Mouse (Mus musculus): ENCODE data around the gene Tead4.

The Tead4 gene

GRCm38 (mm10) chr6:128299292-128300133, 1.1 kb downstream of the Tead4 start:
- TF ChIP-seq GATA4 (IDR thresholded peaks at IDR 0.05; ENCODE audit: insufficient replicate concordance, low read length): no peak

- TF ChIP-seq GATA4 (IDR thresholded peaks at IDR 0.05; ENCODE audit: insufficient replicate concordance, low read length): no peak
Measured at GRCm38 (mm10) chr6:128298246-128298645, 2.4 kb downstream of the Tead4 start.

GRCm38 (mm10) chr6:128296750-128297393, 3.8 kb downstream of the Tead4 start:
- TF ChIP-seq GATA4 (IDR thresholded peaks at IDR 0.05; ENCODE audit: insufficient replicate concordance, low read length): no peak

- no peak for TF ChIP-seq GATA4 (IDR thresholded peaks at IDR 0.05; ENCODE audit: insufficient replicate concordance, low read length)
Measured at GRCm38 (mm10) chr6:128295876-128296749, 4.5 kb downstream of the Tead4 start.

- TF ChIP-seq GATA4 (IDR thresholded peaks at IDR 0.05; ENCODE audit: insufficient replicate concordance, low read length): no peak
Measured at GRCm38 (mm10) chr6:128291284-128291683, 9.3 kb downstream of the Tead4 start.

- no peak for TF ChIP-seq GATA4 (IDR thresholded peaks at IDR 0.05; ENCODE audit: insufficient replicate concordance, low read length)
Measured at GRCm38 (mm10) chr6:128288681-128289080, 11.9 kb downstream of the Tead4 start.

- no peak for TF ChIP-seq GATA4 (IDR thresholded peaks at IDR 0.05; ENCODE audit: insufficient replicate concordance, low read length)
Measured at GRCm38 (mm10) chr6:128285792-128286430, 14.7 kb downstream of the Tead4 start.

- no peak for TF ChIP-seq GATA4 (IDR thresholded peaks at IDR 0.05; ENCODE audit: insufficient replicate concordance, low read length)
Measured at GRCm38 (mm10) chr6:128282126-128282525, 18.5 kb downstream of the Tead4 start.

- no peak for TF ChIP-seq GATA4 (IDR thresholded peaks at IDR 0.05; ENCODE audit: insufficient replicate concordance, low read length)
Measured at GRCm38 (mm10) chr6:128280472-128281145, 20.0 kb downstream of the Tead4 start.

GRCm38 (mm10) chr6:128279608-128280007, 21.0 kb downstream of the Tead4 start:
- TF ChIP-seq GATA4 (IDR thresholded peaks at IDR 0.05; ENCODE audit: insufficient replicate concordance, low read length): no peak

- TF ChIP-seq GATA4 (IDR thresholded peaks at IDR 0.05; ENCODE audit: insufficient replicate concordance, low read length): no peak
Measured at GRCm38 (mm10) chr6:128279099-128279498, 21.5 kb downstream of the Tead4 start.

GRCm38 (mm10) chr6:128277132-128278085, 23.2 kb downstream of the Tead4 start:
- peak; percentile 18; the same call in 1 of the 2 replicates for TF ChIP-seq GATA4 (IDR thresholded peaks at IDR 0.05; ENCODE audit: insufficient replicate concordance, low read length)

- no peak for TF ChIP-seq GATA4 (IDR thresholded peaks at IDR 0.05; ENCODE audit: insufficient replicate concordance, low read length)
Measured at GRCm38 (mm10) chr6:128276349-128276748, 24.3 kb downstream of the Tead4 start.

Data from liver, adult (tissue).